Mouse (Mus musculus): ENCODE results near the gene Ddn. TPM values are rescaled to one million over a fixed set of nuclear protein-coding genes. Genes with fewer than 3 reads are reported as not detected.

Gene Ddn
- polyA plus RNA-seq, 1 experiment from 2014 or later = not detected

Other genes with a start within 250 kb of the Ddn start
- 61.2 and 63.2 TPM in 2 replicates for gene Ccnt1, start 238.6 kb downstream of the Ddn start, polyA plus RNA-seq (2016; fragmentation: Nextera tagmentation; extraction: Ambion mirVana)
- gene 4930415O20Rik, start 238.5 kb downstream of the Ddn start, polyA plus RNA-seq (2016; fragmentation: Nextera tagmentation; extraction: Ambion mirVana) = not detected in 2 replicates
- gene Adcy6, start 199.4 kb downstream of the Ddn start, polyA plus RNA-seq (2016; fragmentation: Nextera tagmentation; extraction: Ambion mirVana) = 12.9 and 14.2 TPM in 2 replicates
- gene Cacnb3, start 178.7 kb downstream of the Ddn start, polyA plus RNA-seq (2016; fragmentation: Nextera tagmentation; extraction: Ambion mirVana) = 77.1 and 80.4 TPM in 2 replicates
- 23.9 and 24.1 TPM in 2 replicates for gene Ddx23, start 146.6 kb downstream of the Ddn start, polyA plus RNA-seq (2016; fragmentation: Nextera tagmentation; extraction: Ambion mirVana)
- 3.9 TPM in 2 replicates for gene Rnd1, start 132.0 kb downstream of the Ddn start, polyA plus RNA-seq (2016; fragmentation: Nextera tagmentation; extraction: Ambion mirVana)
- gene Ccdc65, start 101.3 kb downstream of the Ddn start, polyA plus RNA-seq (2016; fragmentation: Nextera tagmentation; extraction: Ambion mirVana) = 1.5 and 1.7 TPM in 2 replicates
- 6.2 and 8.5 TPM in 2 replicates for gene Fkbp11, start 81.3 kb downstream of the Ddn start, polyA plus RNA-seq (2016; fragmentation: Nextera tagmentation; extraction: Ambion mirVana)
- 58.2 and 58.3 TPM in 2 replicates for gene Arf3, start 46.3 kb downstream of the Ddn start, polyA plus RNA-seq (2016; fragmentation: Nextera tagmentation; extraction: Ambion mirVana)
- 0.18 and 0.24 TPM in 2 replicates for gene Wnt10b, start 31.3 kb downstream of the Ddn start, polyA plus RNA-seq (2016; fragmentation: Nextera tagmentation; extraction: Ambion mirVana)
- 0.18 and 0.61 TPM in 2 replicates for gene Wnt1, start 19.6 kb downstream of the Ddn start, polyA plus RNA-seq (2016; fragmentation: Nextera tagmentation; extraction: Ambion mirVana)
- gene Prkag1, start 22.0 kb upstream of the Ddn start, polyA plus RNA-seq (2016; fragmentation: Nextera tagmentation; extraction: Ambion mirVana) = 85.2 and 89.4 TPM in 2 replicates
- gene Kmt2d, start 61.7 kb upstream of the Ddn start, polyA plus RNA-seq (2016; fragmentation: Nextera tagmentation; extraction: Ambion mirVana) = 12.5 and 12.7 TPM in 2 replicates
- 20.1 and 23.3 TPM in 2 replicates for gene Rhebl1, start 85.0 kb upstream of the Ddn start, polyA plus RNA-seq (2016; fragmentation: Nextera tagmentation; extraction: Ambion mirVana)
- gene Dhh, start 89.0 kb upstream of the Ddn start, polyA plus RNA-seq (2016; fragmentation: Nextera tagmentation; extraction: Ambion mirVana) = 0.45 and 0.51 TPM in 2 replicates
- 30.6 and 41.5 TPM in 2 replicates for gene Lmbr1l, start 108.7 kb upstream of the Ddn start, polyA plus RNA-seq (2016; fragmentation: Nextera tagmentation; extraction: Ambion mirVana)
- 1,790 and 1,867 TPM in 2 replicates for gene Tuba1b, start 125.1 kb upstream of the Ddn start, polyA plus RNA-seq (2016; fragmentation: Nextera tagmentation; extraction: Ambion mirVana)
- not detected in 2 replicates for gene Gm49450, start 144.1 kb upstream of the Ddn start, polyA plus RNA-seq (2016; fragmentation: Nextera tagmentation; extraction: Ambion mirVana)
- gene Tuba1a, start 144.2 kb upstream of the Ddn start, polyA plus RNA-seq (2016; fragmentation: Nextera tagmentation; extraction: Ambion mirVana) = 7,386 and 7,785 TPM in 2 replicates
- 107 and 111 TPM in 2 replicates for gene Tuba1c, start 220.4 kb upstream of the Ddn start, polyA plus RNA-seq (2016; fragmentation: Nextera tagmentation; extraction: Ambion mirVana)
- gene Prph, start 245.7 kb upstream of the Ddn start, polyA plus RNA-seq (2016; fragmentation: Nextera tagmentation; extraction: Ambion mirVana) = 0.73 and 1.4 TPM in 2 replicates